Mouse (Mus musculus): ENCODE results near the gene S1pr5. TPM values are rescaled to one million over a fixed set of nuclear protein-coding genes. Genes with fewer than 3 reads are reported as not detected.
"Not testable (repeated sequence)": the region's sequence is repeated elsewhere in the genome, so short reads cannot be mapped to it uniquely, and the experiment has no call there.

Gene S1pr5
- 1.8 and 2.0 TPM in 2 replicates for polyA plus RNA-seq (2015; fragmentation: Nextera tagmentation; extraction: Ambion mirVana)

DNA sequence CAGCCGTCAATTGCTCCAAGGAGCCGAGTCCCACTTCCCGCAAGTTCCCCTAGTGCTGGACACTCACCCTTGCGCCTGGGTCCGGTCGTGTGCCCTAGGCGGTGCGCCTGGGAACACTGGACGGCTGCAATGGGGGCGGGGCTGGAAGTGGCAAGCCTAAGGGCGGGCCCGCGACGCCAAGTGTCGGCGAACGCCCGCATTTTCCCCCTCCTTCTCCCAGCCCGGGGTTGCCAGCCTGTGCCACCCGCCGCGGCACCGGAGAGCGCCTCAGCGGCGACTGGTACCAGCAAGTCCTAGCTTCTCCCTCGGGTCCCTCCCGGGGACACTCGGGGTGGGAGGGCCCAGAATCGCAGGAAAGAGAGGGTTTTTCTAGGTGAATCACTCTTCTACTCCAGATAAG, at the start of gene S1pr5:
Gene S1pr5, minus strand, starts transcription at position 118 of the 400 bp plus-strand sequence.
- 2% methylated on average over 30 of the region's 30 CpGs for WGBS
- H3K27ac ChIP-seq (ENCODE audit: low read length), result peak within 1 kb of the TSS; percentile 50; the same call in 1 of the 2 replicates
- peaks cover 15% of the 10 kb centered on the region for H3K4me1 ChIP-seq (ENCODE audit: control insufficient read depth, insufficient read depth, low read length)
- peak within 1 kb of the TSS; percentile 46 for H3K4me2 ChIP-seq (ENCODE audit: low read depth, low read length)
- H3K9ac ChIP-seq (ENCODE audit: low read length), result peak within 1 kb of the TSS; percentile 54
- H3K9me3 ChIP-seq (replicated peaks; ENCODE audit: control insufficient read depth, low read length), result no peaks in the 10 kb centered on the region
- H3K4me3 ChIP-seq (replicated peaks; ENCODE audit: low read length), result peak within 1 kb of the TSS; percentile 36
- peaks cover 60% of the 10 kb centered on the region for H3K27me3 ChIP-seq (ENCODE audit: control insufficient read depth, insufficient read depth, low read length)
- peak; percentile 20; the same call in 1 of the 2 replicates for ATAC-seq (ENCODE audit: insufficient read depth, low FRiP score)
- H3K36me3 ChIP-seq (ENCODE audit: control insufficient read depth, insufficient read depth, low read length), result no peaks in the 10 kb centered on the region

DNA sequence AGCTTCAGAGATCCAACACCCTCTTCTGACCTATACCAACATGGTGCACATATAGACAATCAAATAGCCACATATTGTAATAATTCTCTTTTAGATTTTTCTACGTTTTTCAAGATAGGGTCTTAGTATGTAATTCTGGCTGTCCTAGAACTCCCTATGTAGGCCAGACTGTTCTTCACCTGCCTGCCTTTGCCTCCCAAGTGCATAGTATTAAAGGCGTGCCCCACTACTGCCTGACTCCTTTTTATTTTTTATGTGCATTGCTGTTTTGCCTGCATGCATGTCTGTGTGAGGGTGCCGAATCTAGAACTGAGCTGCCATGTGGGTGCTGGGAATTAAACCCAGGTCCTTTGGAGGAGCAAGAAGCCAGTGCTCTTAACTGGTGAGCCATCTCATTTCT, 44.0 kb upstream of the S1pr5 start:
- Histone ChIP-seq H3K4me3 (replicated peaks; ENCODE audit: low read length) (no peak overlapping the region), H3K27me3 (ENCODE audit: control insufficient read depth, insufficient read depth, low read length) (no peaks in the 10 kb centered on the region), H3K36me3 (ENCODE audit: control insufficient read depth, insufficient read depth, low read length) (no peaks in the 10 kb centered on the region), H3K4me2 (ENCODE audit: low read depth, low read length) (peak overlapping the region; percentile 62; the same call in 1 of the 2 replicates), H3K9me3 (replicated peaks; ENCODE audit: control insufficient read depth, low read length) (no peaks in the 10 kb centered on the region), H3K27ac (ENCODE audit: low read length) (no peak overlapping the region), H3K4me1 (ENCODE audit: control insufficient read depth, insufficient read depth, low read length) (peaks cover 16% of the 10 kb centered on the region), H3K9ac (ENCODE audit: low read length) (0 out of 2 replicates have a peak overlapping the region, but pooled peaks have one; percentile 5)
- no peak for ATAC-seq (ENCODE audit: insufficient read depth, low FRiP score)
- WGBS, result 87% methylated on average over 3 of the region's 3 CpGs

DNA sequence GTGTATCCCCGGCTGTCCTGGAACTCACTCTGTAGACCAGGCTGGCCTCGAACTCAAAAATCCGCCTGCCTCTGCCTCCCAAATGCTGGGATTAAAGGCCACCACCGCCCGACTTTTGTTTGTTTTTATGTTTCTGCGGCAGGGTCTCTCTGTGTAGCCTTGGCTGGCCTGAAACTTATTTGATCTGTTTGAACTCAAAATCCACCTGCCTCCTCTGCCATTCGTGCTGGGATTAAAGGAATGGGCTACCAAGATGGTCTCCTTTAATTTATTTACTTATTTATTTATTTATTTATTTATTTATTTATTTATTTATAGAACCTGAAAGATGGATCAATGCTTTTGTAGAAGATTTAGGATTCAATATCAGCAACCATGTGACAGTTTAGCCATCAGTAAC, 43.6 kb upstream of the S1pr5 start:
- ATAC-seq (ENCODE audit: insufficient read depth, low FRiP score), result not testable (repeated sequence)
- 15% methylated on average over 7 of the region's 7 CpGs for WGBS

DNA sequence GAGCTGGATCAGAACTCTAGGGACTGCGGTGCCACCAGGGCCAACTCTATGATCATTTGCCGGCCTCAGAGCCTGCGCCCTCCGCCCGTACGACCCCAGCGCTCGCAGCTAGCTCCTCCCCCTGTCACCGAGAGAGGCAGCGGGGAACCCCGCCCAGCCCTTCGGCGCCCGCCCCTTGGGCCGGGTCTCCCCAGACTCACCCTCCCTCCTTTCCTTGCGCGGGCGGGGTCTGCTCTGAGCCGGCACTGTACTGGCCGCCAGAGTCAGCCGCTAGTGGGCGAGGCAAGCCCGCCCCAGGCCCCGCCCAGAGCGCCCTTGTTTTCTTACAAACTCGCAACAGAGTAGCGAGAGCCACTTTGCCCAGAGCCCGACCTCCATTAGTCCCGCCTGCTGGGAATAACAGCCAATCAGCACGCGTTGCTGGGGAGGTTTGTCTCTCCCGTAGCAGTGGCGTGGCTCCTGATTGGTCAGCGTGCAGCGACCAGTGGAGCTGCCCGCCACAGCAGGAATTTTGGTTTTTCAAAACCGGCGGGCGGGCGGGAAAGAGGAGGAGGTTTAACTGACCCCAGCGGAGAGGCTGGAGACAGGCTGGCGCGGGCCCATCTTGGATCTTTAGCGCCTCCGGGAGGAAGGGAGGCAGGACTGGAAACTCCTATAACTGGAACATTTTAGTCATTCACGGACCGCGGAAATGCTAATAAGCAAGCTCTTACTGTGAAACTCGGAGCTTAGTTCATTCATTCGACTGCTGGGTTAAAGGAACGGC, 43.0 kb upstream of the S1pr5 start, which contains the start of gene Cdkn2d:
Gene Cdkn2d, minus strand, starts transcription at position 386 of the 766 bp plus-strand sequence.
- Histone ChIP-seq H3K4me3 (replicated peaks; ENCODE audit: low read length) (peak within 1 kb of the TSS; percentile 71), H3K9ac (ENCODE audit: low read length) (peak within 1 kb of the TSS; percentile 82), H3K27ac (ENCODE audit: low read length) (peak within 1 kb of the TSS; percentile 91), H3K4me1 (ENCODE audit: control insufficient read depth, insufficient read depth, low read length) (peaks cover 26% of the 10 kb centered on the region), H3K27me3 (ENCODE audit: control insufficient read depth, insufficient read depth, low read length) (no peaks in the 10 kb centered on the region), H3K4me2 (ENCODE audit: low read depth, low read length) (peak within 1 kb of the TSS; percentile 73), H3K36me3 (ENCODE audit: control insufficient read depth, insufficient read depth, low read length) (no peaks in the 10 kb centered on the region), H3K9me3 (replicated peaks; ENCODE audit: control insufficient read depth, low read length) (no peaks in the 10 kb centered on the region)
- ATAC-seq (ENCODE audit: insufficient read depth, low FRiP score), result peak; percentile 95
- under 1% methylated on average over 51 of the region's 51 CpGs for WGBS

More for the DNA sequence above, 43.6 kb upstream of the S1pr5 start:
- peak overlapping the region; percentile 71 for H3K4me3 ChIP-seq (replicated peaks; ENCODE audit: low read length)
- peak overlapping the region; percentile 62 for H3K4me2 ChIP-seq (ENCODE audit: low read depth, low read length)
- peaks cover 20% of the 10 kb centered on the region for H3K4me1 ChIP-seq (ENCODE audit: control insufficient read depth, insufficient read depth, low read length)
- peak overlapping the region; percentile 62 for H3K9ac ChIP-seq (ENCODE audit: low read length)
- peak overlapping the region; percentile 91 for H3K27ac ChIP-seq (ENCODE audit: low read length)
- not testable (repeated sequence) for H3K36me3 ChIP-seq (ENCODE audit: control insufficient read depth, insufficient read depth, low read length); H3K27me3 ChIP-seq (ENCODE audit: control insufficient read depth, insufficient read depth, low read length); H3K9me3 ChIP-seq (replicated peaks; ENCODE audit: control insufficient read depth, low read length)

DNA sequence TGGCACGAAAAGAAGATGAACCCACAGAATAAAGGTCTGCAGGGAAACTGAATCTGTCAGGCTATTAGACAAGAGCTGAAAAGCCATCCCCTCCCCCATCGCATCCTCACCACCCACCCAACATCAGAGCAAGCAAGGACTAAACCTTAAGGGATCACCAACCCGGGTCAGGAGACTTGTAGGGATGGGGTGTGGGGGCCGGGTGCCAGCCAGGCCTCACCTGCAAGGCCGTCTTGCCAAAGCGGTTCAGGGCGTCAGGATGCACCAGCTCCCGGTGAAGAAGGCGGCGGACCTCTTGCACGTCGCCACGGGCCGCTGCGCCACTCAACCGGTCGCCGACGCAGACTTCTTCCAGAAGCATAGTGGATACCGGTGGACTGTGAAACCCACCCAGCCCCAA, 42.3 kb upstream of the S1pr5 start:
- 0% methylated on average over 20 of the region's 20 CpGs for WGBS
- Histone ChIP-seq H3K9ac (ENCODE audit: low read length) (peak overlapping the region; percentile 82), H3K36me3 (ENCODE audit: control insufficient read depth, insufficient read depth, low read length) (no peaks in the 10 kb centered on the region), H3K27ac (ENCODE audit: low read length) (peak overlapping the region; percentile 69), H3K4me1 (ENCODE audit: control insufficient read depth, insufficient read depth, low read length) (peaks cover 27% of the 10 kb centered on the region), H3K9me3 (replicated peaks; ENCODE audit: control insufficient read depth, low read length) (no peaks in the 10 kb centered on the region), H3K27me3 (ENCODE audit: control insufficient read depth, insufficient read depth, low read length) (no peaks in the 10 kb centered on the region), H3K4me2 (ENCODE audit: low read depth, low read length) (peak overlapping the region; percentile 73), H3K4me3 (replicated peaks; ENCODE audit: low read length) (peak overlapping the region; percentile 71)
- ATAC-seq (ENCODE audit: insufficient read depth, low FRiP score), result no peak

DNA sequence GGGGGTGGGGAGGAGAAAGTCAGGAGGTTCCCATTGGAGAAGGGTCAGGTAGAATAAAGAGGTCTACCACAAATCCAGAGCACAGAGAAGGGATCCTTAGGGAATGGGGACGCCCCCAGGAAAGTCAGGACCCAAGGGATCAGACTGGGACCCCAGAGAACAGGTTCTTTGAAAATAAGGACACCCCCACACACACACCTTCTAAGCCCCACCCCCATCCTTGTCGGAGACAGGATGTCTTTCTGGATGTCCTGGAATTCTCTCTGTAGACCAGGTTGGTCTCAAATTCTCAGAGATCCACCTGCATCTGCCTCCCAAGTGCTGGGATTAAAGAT, 41.1 kb upstream of the S1pr5 start:
- H3K27me3 ChIP-seq (ENCODE audit: control insufficient read depth, insufficient read depth, low read length), result no peaks in the 10 kb centered on the region
- peak overlapping the region; percentile 73 for H3K4me2 ChIP-seq (ENCODE audit: low read depth, low read length)
- no peak overlapping the region; the same call in 1 of the 2 replicates for H3K9ac ChIP-seq (ENCODE audit: low read length)
- peaks cover 27% of the 10 kb centered on the region for H3K4me1 ChIP-seq (ENCODE audit: control insufficient read depth, insufficient read depth, low read length)
- no peaks in the 10 kb centered on the region for H3K36me3 ChIP-seq (ENCODE audit: control insufficient read depth, insufficient read depth, low read length)
- H3K9me3 ChIP-seq (replicated peaks; ENCODE audit: control insufficient read depth, low read length), result no peaks in the 10 kb centered on the region
- ATAC-seq (ENCODE audit: insufficient read depth, low FRiP score), result no peak
- no peak overlapping the region; the same call in 1 of the 2 replicates for H3K27ac ChIP-seq (ENCODE audit: low read length)
- WGBS, result 86% methylated on average over 2 of the region's 2 CpGs
- peak overlapping the region; percentile 71 for H3K4me3 ChIP-seq (replicated peaks; ENCODE audit: low read length)

DNA sequence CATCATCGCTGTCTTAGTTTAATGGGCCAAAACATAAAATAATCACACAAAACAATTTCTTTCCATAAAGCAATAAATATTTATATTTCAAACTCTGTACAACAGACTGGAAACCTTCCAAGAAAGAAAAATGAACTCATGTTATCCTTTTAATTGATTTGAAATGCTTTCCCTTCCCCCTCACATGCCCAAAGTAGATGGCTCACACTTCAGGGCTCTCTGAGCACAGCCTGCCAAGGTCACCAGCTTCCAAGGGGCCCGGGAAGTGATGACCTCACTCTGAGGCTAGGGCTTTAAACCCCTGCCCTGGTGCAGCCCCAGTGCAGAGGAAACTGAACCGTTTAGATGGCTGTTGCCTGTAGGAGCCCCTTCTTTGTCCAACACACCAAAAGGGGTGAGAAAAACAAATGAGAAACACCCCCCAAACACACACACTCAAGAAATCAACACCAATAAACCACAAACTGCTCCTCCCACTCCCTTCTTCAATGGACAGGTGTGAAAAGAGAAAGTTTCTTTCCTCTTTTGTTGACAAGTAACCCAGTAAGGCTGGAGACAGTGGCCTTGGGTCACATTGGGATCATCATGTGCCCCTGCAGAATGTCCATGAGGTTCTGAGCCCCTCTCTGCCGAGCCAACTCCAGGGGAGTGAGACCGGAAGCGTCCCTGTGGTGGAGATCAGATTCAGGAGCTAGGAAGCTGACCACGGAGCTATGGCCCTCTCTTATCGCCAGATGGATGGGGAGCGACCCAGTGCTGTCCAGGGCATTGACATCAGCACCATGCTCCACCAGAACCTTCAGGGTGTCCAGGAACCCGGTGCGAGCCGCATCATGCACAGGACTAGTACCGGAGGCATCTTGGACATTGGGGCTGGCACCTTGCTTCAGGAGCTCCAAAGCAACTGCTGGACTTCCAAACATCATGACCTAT, 40.4 kb upstream of the S1pr5 start:
- H3K4me3 ChIP-seq (replicated peaks; ENCODE audit: low read length), result peak overlapping the region; percentile 77
- peak overlapping the region; percentile 89 for H3K27ac ChIP-seq (ENCODE audit: low read length)
- peaks cover 4% of the 10 kb centered on the region; the same call in 1 of the 2 replicates for H3K36me3 ChIP-seq (ENCODE audit: control insufficient read depth, insufficient read depth, low read length)
- peak overlapping the region; percentile 61 for H3K9ac ChIP-seq (ENCODE audit: low read length)
- no peaks in the 10 kb centered on the region for H3K9me3 ChIP-seq (replicated peaks; ENCODE audit: control insufficient read depth, low read length)
- H3K4me1 ChIP-seq (ENCODE audit: control insufficient read depth, insufficient read depth, low read length), result peaks cover 27% of the 10 kb centered on the region
- H3K4me2 ChIP-seq (ENCODE audit: low read depth, low read length), result peak overlapping the region; percentile 73
- no peaks in the 10 kb centered on the region for H3K27me3 ChIP-seq (ENCODE audit: control insufficient read depth, insufficient read depth, low read length)
- no peak for ATAC-seq (ENCODE audit: insufficient read depth, low FRiP score)
- 68% methylated on average over 13 of the region's 13 CpGs for WGBS

DNA sequence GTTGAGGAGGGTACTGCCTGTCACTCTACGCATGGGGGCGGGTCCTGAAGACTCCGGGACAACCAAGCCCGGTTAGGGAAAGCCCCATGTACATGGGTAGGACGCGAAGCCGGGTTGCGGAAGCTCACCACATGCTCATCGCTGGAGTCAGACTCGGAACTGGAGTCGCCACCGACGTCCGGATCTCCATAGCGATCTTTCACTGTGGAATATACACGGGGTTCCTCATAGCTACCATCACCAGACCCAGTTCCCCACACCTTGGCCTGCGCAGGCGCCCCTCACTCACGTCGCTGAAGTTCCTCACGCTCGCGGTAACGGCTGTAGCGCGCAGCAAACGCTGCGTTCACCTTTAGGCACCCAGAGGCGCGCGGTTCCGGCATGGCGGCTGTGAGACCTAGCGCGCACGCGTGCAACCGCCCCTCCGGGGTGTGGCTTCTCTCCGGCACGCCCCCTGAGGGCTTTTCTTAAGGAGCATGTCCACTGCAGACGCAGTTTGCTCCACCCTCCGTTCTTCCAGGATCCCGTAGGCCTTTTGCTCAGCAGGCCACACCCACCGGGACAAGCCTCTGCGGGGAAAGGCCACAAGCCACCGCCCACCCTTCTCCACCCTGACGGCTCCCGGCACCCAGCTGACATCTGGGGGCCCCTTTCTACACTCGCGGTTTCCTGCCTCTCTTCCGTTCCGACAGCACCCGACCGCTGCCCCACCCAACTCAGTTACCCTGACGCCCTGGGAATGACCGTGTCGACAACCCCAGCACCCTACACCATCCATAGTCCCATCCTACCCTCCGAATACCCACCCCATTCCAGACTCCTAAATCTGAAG, 39.5 kb upstream of the S1pr5 start, which contains the start of gene Kri1:
Gene Kri1, minus strand, starts transcription at position 399 of the 832 bp plus-strand sequence.
- Histone ChIP-seq H3K4me2 (ENCODE audit: low read depth, low read length) (peak within 1 kb of the TSS; percentile 73), H3K27ac (ENCODE audit: low read length) (peak within 1 kb of the TSS; percentile 90), H3K4me1 (ENCODE audit: control insufficient read depth, insufficient read depth, low read length) (peaks cover 27% of the 10 kb centered on the region), H3K9ac (ENCODE audit: low read length) (peak within 1 kb of the TSS; percentile 80), H3K36me3 (ENCODE audit: control insufficient read depth, insufficient read depth, low read length) (peaks cover 5% of the 10 kb centered on the region; the same call in 1 of the 2 replicates), H3K9me3 (replicated peaks; ENCODE audit: control insufficient read depth, low read length) (no peaks in the 10 kb centered on the region), H3K27me3 (ENCODE audit: control insufficient read depth, insufficient read depth, low read length) (no peaks in the 10 kb centered on the region), H3K4me3 (replicated peaks; ENCODE audit: low read length) (peak within 1 kb of the TSS; percentile 77)
- under 1% methylated on average over 59 of the region's 59 CpGs for WGBS
- peak; percentile 82 for ATAC-seq (ENCODE audit: insufficient read depth, low FRiP score)
